In genomic region chr11:3554976-3555375, GRCm38 (mm10) we compare ENCODE assay signal across 32 mouse cellular contexts. TPM values are rescaled to one million over a fixed set of nuclear protein-coding genes. Genes with fewer than 3 reads are reported as not detected.
"Had no signal": no experiment of that assay in that cellular context is flagged by ENCODE, and none has a peak within 500 bp of the region (broad histone marks: within the 10 kb centered on the region; RNA-seq: fewer than 3 reads in every experiment).

No protein-coding gene starts in this region.

- H3K4me2 ChIP-seq: limb, embryonic 12.5 days; limb, embryonic 13.5 days; limb, embryonic 15.5 days; liver, embryonic 11.5 days; liver, embryonic 12.5 days; liver, embryonic 13.5 days; liver, embryonic 15.5 days; lung, embryonic 14.5 days; lung, embryonic 15.5 days; midbrain, embryonic 11.5 days; midbrain, embryonic 12.5 days; midbrain, embryonic 13.5 days; midbrain, embryonic 15.5 days; neural tube, embryonic 12.5 days had no signal

- H3K27ac ChIP-seq: left cerebral cortex, adult 2 months; limb, embryonic 10.5 days; limb, embryonic 12.5 days; limb, embryonic 13.5 days; limb, embryonic 15.5 days; liver, embryonic 12.5 days; liver, embryonic 13.5 days; liver, embryonic 14.5 days; liver, embryonic 15.5 days; lung, embryonic 15.5 days; macrophage; midbrain, embryonic 10.5 days; midbrain, embryonic 12.5 days; midbrain, embryonic 13.5 days; midbrain, embryonic 15.5 days; neural tube, embryonic 12.5 days had no signal

- H3K9me3 ChIP-seq: limb, embryonic 10.5 days; limb, embryonic 13.5 days; limb, embryonic 15.5 days; liver, embryonic 12.5 days; liver, embryonic 13.5 days; liver, embryonic 15.5 days; lung, embryonic 15.5 days; midbrain, embryonic 10.5 days; midbrain, embryonic 12.5 days; midbrain, embryonic 13.5 days; midbrain, embryonic 15.5 days; neural tube, embryonic 12.5 days had no signal

- H3K9ac ChIP-seq: limb, embryonic 12.5 days; limb, embryonic 13.5 days; limb, embryonic 15.5 days; liver, embryonic 12.5 days; liver, embryonic 13.5 days; liver, embryonic 14.5 days; liver, embryonic 15.5 days; lung, embryonic 14.5 days; lung, embryonic 15.5 days; midbrain, embryonic 12.5 days; midbrain, embryonic 13.5 days; midbrain, embryonic 15.5 days; neural tube, embryonic 12.5 days had no signal

- H3K27me3 ChIP-seq: limb, embryonic 12.5 days; limb, embryonic 13.5 days; limb, embryonic 15.5 days; liver, embryonic 12.5 days; liver, embryonic 13.5 days; liver, embryonic 15.5 days; lung, embryonic 15.5 days; megakaryocyte, embryonic 14.5 days; midbrain, embryonic 12.5 days; midbrain, embryonic 13.5 days; midbrain, embryonic 15.5 days; neural tube, embryonic 12.5 days had no signal

- H3K36me3 ChIP-seq: limb, embryonic 10.5 days; limb, embryonic 12.5 days; limb, embryonic 13.5 days; limb, embryonic 15.5 days; liver, embryonic 12.5 days; liver, embryonic 13.5 days; liver, embryonic 15.5 days; lung, embryonic 15.5 days; midbrain, embryonic 10.5 days; midbrain, embryonic 12.5 days; midbrain, embryonic 13.5 days; midbrain, embryonic 15.5 days; neural tube, embryonic 12.5 days had no signal

- DNase-seq: left cerebral cortex, postnatal 4 days; liver; liver, embryonic 13.5 days; lung, adult 18-20 months; lung, adult 2 months; lung, embryonic 14.5 days; lung, postnatal 10 days; lung, postnatal 14 days; lung, postnatal 36 days; lung, postnatal 4 days; midbrain, embryonic 14.5 days had no signal

- ATAC-seq: liver, embryonic 12.5 days; lung, postnatal 0 days; midbrain, embryonic 13.5 days; midbrain, embryonic 15.5 days; midbrain, embryonic 16.5 days had no signal

- H3K4me3 ChIP-seq: left cerebral cortex, adult 2 months; limb, embryonic 10.5 days; limb, embryonic 12.5 days; limb, embryonic 13.5 days; limb, embryonic 15.5 days; liver, embryonic 12.5 days; liver, embryonic 13.5 days; liver, embryonic 15.5 days; lung, embryonic 15.5 days; megakaryocyte, embryonic 14.5 days; midbrain, embryonic 10.5 days; midbrain, embryonic 12.5 days; midbrain, embryonic 13.5 days; midbrain, embryonic 15.5 days; myocyte; neural tube, embryonic 12.5 days had no signal

- H3K4me1 ChIP-seq: limb, embryonic 10.5 days; limb, embryonic 12.5 days; limb, embryonic 13.5 days; limb, embryonic 15.5 days; liver, embryonic 12.5 days; liver, embryonic 13.5 days; liver, embryonic 15.5 days; lung, embryonic 15.5 days; midbrain, embryonic 10.5 days; midbrain, embryonic 12.5 days; midbrain, embryonic 13.5 days; midbrain, embryonic 15.5 days; neural tube, embryonic 12.5 days had no signal

RNA-seq across cellular contexts. Expression of gene Inpp5j, which starts 50.4 kb away (rescaled TPM):
- polyA plus RNA-seq: limb, embryonic 12.5 days had no signal
